Mouse (Mus musculus) R1 (cell line): ENCODE data around the gene Nr6a1.

Experiments used
- DNase-seq: peaks from one replicate; pipeline ENCODE4 v3.0.0-alpha.2; 2018; ENCODE audit warnings: low read depth, low spot score

Gene Nr6a1

GRCm38 (mm10) chr2:38937396-38937795 lies 9.9 kb upstream of the Nr6a1 start:
- no peak for DNase-seq

DNA sequence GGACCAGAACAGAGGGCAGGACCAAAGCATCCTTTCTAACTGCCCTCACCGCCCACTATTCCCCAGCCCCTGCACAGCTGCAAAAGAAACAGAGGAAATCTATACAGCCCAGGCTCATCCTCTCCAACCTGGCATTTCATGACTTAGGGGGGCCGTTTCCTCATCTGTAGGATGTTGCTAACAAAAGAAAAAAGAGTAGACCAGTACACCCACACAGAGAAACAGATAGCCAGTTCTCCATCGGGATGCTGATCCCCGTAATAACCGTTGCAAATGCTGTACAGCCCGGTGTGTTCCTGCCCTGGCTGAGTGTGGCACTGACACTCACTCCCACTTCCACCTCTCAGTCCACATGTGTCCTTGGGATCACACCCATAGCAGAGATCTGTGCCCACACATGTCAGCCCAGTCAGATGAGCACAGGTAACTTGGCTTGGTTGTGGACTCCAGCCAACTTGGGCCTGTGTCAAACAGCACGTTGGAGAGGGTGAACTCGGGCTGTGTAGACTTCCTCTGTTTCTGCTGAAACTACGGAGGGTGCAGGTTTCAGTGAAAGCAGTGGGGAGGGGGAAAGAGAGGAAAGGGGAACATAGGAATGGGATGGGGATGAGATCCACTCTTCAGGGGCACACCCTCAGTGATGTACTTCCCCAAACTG lies 9.4 kb upstream of the Nr6a1 start:
- no peak for DNase-seq

DNA sequence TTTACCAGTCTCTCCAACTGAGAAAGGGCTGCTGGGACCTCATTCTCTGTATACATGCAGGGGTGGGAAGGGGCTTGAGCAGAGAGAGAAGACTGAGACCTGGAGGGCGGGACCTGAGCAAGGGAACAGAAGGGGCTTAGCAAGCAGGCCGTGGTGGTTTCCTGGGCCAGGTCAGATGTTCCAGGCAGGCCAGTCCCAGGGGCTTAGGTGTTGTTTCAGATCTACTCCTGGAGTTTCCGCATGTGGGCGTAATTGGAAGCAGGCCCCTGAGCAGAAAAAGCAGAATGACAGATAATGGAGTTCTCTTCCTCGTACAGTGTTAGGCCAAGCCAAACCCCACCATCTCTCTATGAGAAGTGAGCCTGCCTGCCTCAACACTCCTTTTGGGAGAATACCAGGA lies 7.4 kb upstream of the Nr6a1 start:
- no peak for DNase-seq

DNA sequence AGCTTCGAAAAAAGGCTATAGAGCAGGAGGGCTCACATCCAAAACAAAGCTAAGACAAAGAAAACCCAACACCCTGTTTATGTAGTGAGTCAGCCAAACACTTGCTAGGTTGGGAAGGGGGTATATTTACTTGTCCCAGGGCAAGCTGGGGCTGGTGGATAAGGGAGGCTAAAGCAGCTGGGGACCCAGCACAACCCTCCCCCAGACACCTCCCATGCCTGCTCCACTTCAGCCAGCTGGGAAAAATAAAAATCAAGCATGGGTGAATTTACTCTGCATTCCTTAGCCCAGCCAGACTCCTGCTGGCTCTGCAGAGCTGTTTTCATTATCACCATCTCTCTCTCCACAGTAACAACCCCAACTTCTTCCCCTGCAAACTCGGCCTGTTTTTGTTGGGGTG lies 6.4 kb upstream of the Nr6a1 start:
- no peak for DNase-seq

DNA sequence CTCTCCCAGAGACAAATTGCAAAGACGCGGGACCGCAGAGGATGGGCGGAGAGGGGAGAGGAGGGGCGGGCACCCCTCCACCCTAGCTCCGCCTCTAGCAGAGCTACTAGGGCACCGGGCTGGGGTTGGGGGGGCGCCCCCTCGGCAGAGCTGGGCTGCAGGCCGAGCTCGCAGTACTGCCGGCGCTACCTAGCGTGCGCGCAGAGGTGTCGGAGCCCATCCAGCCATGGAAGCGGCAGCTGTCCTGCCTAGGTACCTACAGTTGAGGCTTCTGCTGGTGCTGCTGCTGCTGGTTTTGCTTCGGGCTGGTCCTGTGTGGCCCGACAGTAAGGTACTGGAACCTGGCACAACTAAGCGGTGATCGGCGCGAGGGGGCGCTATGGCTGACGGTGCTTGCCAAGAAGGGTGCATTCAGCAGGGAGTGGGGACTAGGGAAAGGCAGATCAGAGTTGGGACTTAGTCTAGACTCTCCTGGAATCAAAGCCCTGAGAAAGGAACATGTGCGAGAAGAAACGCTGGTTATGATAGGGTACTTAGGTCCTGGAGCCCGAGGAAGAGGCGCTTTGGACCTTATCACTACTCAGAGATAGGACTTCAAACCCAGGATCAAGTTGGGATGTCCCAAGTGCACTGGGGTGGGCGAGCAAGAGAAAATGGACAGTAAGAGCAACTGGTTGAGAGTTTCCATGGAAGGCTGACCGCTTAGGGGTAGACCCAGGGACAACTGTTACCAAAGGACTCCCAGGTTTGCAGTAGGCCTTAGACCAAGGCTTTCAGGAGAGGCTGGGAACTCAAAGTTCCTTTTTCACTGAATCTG lies 4.6 kb upstream of the Nr6a1 start, which contains the start of gene Olfml2a:
Gene Olfml2a, plus strand, starts transcription at position 128 of the 817 bp plus-strand sequence.
- peak; percentile 90 for DNase-seq

- DNase-seq, result no peak
Observed at GRCm38 (mm10) chr2:38930269-38930668, 2.8 kb upstream of the Nr6a1 start.

DNA sequence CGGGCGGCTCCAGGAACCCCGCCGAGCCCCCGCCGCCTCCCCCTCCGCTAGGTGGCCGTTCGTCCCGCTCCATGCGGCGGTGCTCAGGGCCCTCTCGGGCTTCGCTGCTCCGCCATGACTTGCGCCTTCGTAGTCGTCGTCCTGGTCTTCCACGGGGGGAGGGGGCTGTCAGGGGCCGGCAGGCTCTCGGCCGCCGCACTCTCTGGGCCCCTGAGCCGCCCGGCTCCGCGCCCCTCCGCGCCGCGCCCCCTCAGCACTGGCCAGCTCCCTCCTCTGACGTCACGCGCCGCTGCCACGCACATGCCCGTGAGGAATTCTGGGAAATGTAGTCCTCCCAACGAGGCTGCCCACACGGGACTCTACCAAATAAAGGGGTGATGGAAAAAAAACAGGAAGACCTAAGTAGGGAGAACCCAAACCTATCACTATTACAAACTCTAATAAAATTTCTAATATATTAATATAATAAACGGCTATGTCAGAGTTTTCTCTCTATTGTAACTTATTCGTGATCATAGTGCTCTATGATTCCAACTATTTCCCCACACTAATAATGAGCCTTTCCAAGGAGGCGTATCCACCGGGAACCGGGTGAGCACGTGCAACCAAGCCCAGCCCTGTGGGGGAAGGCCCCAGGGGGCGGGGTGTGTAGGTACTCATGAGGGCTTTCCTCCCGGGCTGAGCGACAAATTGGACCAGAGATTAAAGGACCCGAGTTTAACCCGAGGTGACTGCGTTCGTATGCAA lies 1.2 kb downstream of the Nr6a1 start:
- peak; percentile 98 for DNase-seq

DNA sequence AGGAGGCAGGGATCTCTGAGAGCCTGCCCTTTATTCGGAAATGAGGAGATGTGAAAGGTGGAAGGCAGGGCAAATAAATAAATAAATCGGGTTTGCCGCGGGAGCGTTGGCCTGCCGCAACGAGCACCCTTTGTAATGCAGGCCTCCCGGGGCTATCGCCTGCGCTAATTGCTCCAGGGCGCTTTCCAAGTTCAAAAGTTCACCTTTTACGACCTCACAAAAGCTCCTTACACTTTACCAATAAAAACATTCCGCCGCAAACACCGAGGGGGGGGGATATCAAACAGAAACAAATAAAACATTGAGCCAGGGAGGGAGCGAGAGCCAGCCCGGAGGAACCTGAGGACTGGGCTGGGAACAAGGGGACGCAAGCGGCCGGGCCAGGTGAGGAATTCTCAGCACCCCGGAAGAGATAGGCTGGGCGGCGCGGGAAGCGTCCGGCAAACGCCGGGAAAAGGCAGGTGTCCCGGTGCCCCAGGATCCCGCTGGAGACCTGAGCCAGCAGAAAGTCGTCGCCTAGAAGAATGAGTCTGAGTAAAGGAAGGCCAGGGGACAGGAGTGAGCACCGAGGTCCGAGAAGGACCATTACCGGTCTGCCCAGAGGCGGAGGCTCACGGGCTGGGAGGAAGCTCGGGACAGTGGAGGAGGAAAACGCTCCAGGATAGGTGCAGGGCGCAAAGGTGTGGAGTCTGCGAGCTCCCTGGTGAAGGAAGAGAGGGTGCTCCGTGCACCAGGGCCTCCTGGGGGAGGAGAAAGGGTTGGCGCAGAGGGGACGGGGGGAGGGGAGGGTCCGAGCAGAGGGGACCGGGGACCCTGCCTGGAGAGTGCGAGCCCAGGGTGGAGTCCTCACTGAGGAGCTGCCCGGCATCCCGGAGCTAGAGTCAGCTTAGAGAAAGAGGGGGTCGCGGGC lies 2.1 kb downstream of the Nr6a1 start:
- DNase-seq, result peak; percentile 89

DNA sequence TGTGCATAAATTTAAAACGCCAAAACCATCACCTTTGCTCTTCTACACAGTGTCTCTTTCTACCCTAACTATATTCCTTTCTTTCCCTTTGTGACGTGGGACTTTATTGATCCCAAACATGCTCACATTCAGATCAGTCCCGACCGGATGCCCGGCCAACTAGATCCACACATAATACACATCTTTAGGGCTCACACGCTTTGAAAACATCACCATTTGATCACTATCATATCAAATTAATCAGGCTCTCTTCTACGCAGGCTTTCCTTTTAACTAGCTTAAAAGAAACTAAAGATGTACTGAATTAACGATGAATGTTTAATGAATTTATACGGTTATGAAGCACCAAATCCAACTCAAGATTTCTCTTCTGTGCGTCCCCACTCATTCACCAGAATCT lies 2.9 kb downstream of the Nr6a1 start:
- DNase-seq, result no peak

GRCm38 (mm10) chr2:38923911-38924310 lies 3.6 kb downstream of the Nr6a1 start:
- no peak for DNase-seq

GRCm38 (mm10) chr2:38923471-38923870 lies 4.0 kb downstream of the Nr6a1 start:
- DNase-seq, result no peak

DNA sequence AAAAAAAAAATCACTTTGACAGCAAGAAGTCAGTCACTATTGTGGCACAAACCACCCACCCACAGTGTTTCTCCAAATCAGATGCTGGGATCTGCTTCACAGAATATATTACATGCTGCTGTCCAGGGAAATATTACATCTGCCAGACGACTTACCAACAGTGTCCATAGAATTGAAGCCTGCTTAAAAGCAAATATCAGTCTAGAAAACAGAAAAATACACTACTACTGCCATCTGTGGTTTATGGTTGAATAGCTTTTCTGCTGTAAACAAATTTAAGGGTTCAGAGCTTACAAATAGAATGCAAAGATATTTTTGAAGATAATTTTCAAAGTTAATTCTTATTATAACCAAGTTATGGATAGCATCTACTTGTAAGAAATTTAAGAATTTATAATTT lies 6.1 kb downstream of the Nr6a1 start:
- no peak for DNase-seq

GRCm38 (mm10) chr2:38916947-38917691 lies 10.4 kb downstream of the Nr6a1 start:
- DNase-seq, result peak; percentile 77

DNA sequence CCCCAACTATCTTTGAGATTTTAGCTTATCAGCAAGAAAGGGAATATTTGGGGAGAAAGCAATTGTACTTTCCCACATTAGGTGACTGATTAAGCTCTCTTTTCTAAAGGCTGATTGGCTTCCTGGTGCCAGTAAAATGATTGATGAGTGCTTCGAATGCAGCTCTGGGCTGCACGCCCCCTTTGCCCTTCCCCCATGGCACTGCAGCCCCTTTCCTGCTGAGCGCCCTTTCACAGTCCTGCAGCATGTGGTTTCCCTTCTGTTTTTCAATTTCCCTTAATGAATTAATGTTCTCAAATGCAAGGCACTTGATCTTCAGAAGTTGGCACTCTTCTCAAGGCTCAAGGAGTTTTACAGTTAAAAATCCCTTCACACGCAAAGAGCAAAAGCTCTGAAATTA lies 12.5 kb downstream of the Nr6a1 start:
- DNase-seq, result peak; percentile 19

DNA sequence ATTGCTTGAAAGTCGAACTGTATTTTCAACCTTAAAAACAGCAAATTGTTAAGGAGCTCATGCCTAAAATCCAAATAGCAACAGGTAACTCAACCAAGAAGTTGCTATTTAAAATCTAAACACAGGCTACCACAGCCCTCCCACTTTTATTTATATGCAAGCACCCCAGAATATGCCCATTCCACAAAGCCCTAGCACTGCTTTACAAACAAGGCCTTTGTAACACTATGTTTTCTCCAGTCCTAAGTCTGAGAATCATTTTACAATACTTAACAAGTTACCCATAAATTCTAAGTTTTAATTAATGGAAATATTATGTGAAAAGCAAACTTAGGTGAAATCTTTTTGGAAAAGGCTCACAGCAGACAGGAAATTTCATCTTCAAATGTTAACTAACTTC lies 13.0 kb downstream of the Nr6a1 start:
- DNase-seq, result no peak

GRCm38 (mm10) chr2:38908604-38909003 lies 18.9 kb downstream of the Nr6a1 start:
- no peak for DNase-seq

DNA sequence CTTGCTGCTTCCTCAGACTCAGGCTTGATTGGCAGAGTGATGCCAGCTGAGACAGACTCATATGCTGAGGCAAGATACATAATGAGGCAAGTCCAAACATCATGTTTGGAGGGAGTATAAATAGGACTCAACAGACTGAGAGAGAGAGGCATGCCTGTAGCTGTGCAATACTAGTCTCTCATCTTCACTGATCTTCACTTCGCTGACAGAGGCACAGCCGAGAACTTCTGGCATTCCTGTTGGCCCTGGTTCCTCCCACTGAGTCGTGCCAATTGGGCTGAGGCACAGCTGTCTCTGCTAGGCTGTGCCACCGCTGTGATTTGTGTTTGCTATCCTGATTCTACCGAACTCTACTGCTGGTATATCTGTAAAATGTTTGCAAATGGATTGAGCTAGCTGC lies 21.4 kb downstream of the Nr6a1 start:
- DNase-seq, result no peak

- no peak for DNase-seq
Observed at GRCm38 (mm10) chr2:38904290-38904689, 23.2 kb downstream of the Nr6a1 start.

DNA sequence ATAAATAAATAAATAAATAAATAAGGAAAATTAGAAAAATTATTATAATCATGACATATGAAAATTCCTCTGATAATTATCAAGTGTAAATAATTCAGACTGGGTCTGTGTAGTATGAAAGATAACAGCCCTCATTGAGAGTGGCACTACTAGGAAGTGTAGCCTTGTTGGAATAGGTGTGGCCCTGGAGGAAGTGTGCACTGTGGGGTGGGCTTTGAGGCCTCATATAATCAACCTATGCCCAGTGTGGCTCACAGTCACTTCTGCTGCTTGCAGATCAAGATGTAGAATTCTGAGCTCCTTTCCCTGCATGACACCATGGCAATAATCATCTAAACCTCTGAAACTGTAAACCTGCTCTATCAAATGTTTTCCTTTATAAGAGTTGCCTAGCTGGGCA lies 24.6 kb downstream of the Nr6a1 start:
- DNase-seq, result no peak

DNA sequence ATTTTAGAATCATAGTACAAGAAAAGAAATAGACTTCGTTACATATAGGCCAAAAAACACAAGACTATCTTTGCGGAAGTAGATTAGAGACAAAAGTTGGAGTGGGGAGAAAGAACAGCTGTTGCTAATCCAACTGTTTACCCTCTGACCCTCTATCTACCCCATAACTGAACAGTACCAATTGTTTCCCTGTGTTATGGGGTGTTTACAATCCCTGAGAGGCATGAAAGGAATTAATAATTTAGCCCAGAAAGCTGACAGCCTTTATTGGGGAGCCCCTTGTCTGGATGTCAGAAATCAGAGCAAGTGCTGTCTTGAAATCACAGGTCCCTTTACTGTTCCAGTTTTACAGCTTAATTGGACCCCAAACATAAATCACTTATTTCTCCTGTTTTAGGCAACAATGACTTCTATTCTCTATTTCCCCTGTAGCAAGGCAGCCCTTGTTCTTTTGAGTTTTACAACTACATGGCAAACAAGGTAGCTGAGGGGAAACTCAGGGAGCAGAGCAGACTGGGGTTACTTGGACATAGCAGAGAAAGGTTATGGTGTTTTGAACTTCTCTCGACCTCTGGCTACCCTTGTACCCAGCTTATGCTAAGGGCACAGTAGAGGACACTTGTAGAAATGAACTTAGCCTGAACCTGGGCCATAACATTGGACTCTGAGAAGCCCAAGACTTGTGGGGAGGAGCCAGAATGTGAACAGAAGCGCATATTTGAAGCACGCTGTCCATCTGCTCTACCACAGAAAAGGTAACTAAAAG lies 46.4 kb downstream of the Nr6a1 start:
- DNase-seq, result no peak
